Mouse (Mus musculus) midbrain, embryonic 11.5 days (tissue): ENCODE measurements around the gene Cck. TPM values are rescaled to one million over a fixed set of nuclear protein-coding genes. Genes with fewer than 3 reads are reported as not detected.

ENCODE experiments used
- ATAC-seq: fragments of 200-750 bp; cut with Nextera tagmentation; 2 replicates; pipeline ENCODE4 v1.8.0; 2017; ENCODE audit warnings: moderate TSS enrichment, moderate library complexity; ENCODE audit not compliant: low FRiP score
- DNase-seq: peaks from one replicate; pipeline ENCODE4 v3.0.0; 2015; ENCODE audit warnings: low spot score; ENCODE audit errors: missing footprints
- H3K27ac ChIP-seq: fragments of 300-500 bp; sonication (generic); 2 replicates; pipeline ENCODE4 v1.5.1; 2014; ENCODE audit warnings: low read depth, low read length
- H3K27me3 ChIP-seq: fragments of 300-500 bp; sonication (generic); 2 replicates; pipeline ENCODE4 v1.6.1; 2014; ENCODE audit warnings: mild to moderate bottlenecking, low read length, moderate library complexity, mixed read lengths; ENCODE audit not compliant: control insufficient read depth, insufficient read depth
- H3K36me3 ChIP-seq: fragments of 300-500 bp; sonication (generic); 2 replicates; pipeline ENCODE4 v1.6.1; 2014; ENCODE audit warnings: mild to moderate bottlenecking, low read length, moderate library complexity, mixed read lengths; ENCODE audit not compliant: control insufficient read depth, insufficient read depth
- H3K4me1 ChIP-seq: fragments of 300-500 bp; sonication (generic); 2 replicates; pipeline ENCODE4 v1.6.1; 2014; ENCODE audit warnings: low read length; ENCODE audit not compliant: control insufficient read depth, insufficient read depth
- H3K4me2 ChIP-seq: fragments of 300-500 bp; sonication (generic); 2 replicates; pipeline ENCODE4 v1.6.1; 2014; ENCODE audit warnings: mild to moderate bottlenecking, moderate library complexity
- H3K4me3 ChIP-seq: fragments of 300-500 bp; sonication (generic); 2 replicates; pipeline ENCODE4 v1.5.1; 2014; ENCODE audit warnings: low read depth, low read length
- H3K9ac ChIP-seq: fragments of 300-500 bp; sonication (generic); 2 replicates; pipeline ENCODE4 v1.6.1; 2014; ENCODE audit warnings: low read length
- H3K9me3 ChIP-seq: fragments of 300-500 bp; sonication (generic); 2 replicates; pipeline ENCODE4 v1.6.1; 2016; ENCODE audit warnings: low read length; ENCODE audit not compliant: control insufficient read depth
- WGBS: fragments of 180-500 bp; shearing (Covaris S2); extraction: QIAGEN DNeasy Blood & Tissue Kit; methylation state at CpG from one replicate; pipeline ENCODE4 v1.1.7; 2014; 5-methylcytosine and 5-hydroxymethylcytosine counted together
- polyA plus RNA-seq: library from polyadenylated mRNA; unstranded; fragments of >200 nt; fragmentation: Nextera tagmentation; extraction: Ambion mirVana; gene quantifications from 2 replicates; pipeline ENCODE4 v1.2.1, GENCODE M21; 2014

Cck gene
- polyA plus RNA-seq, 1 experiment from 2014 or later = 8.7 TPM

- Histone ChIP-seq H3K36me3 (peaks cover 13% of the 10 kb centered on the region), H3K4me3 (no peak overlapping the region), H3K27ac (no peak overlapping the region), H3K27me3 (no peaks in the 10 kb centered on the region), H3K4me2 (no peak overlapping the region), H3K4me1 (no peaks in the 10 kb centered on the region), H3K9me3 (no peaks in the 10 kb centered on the region), H3K9ac (no peak overlapping the region)
- DNase-seq (no peak), ATAC-seq (no peak)
- 92% methylated on average over 13 of the region's 13 CpGs for WGBS
Observed at GRCm38 (mm10) chr9:121446431-121446831, 49.1 kb downstream of the Cck start.

- 86% methylated on average over 2 of the region's 2 CpGs for WGBS
- peaks cover 13% of the 10 kb centered on the region for H3K36me3 ChIP-seq
Observed at GRCm38 (mm10) chr9:121445364-121445763, 50.1 kb downstream of the Cck start.

GRCm38 (mm10) chr9:121444367-121444707, 51.2 kb downstream of the Cck start:
- DNase-seq (no peak), ATAC-seq (no peak)
- whole genome bisulfite sequencing = 58% methylated on average over 3 of the region's 3 CpGs
- H3K4me1 ChIP-seq = no peaks in the 10 kb centered on the region
- H3K9me3 ChIP-seq = no peaks in the 10 kb centered on the region
- H3K27me3 ChIP-seq = no peaks in the 10 kb centered on the region
- H3K9ac ChIP-seq = no peak overlapping the region
- H3K27ac ChIP-seq = no peak overlapping the region
- peaks cover 13% of the 10 kb centered on the region for H3K36me3 ChIP-seq
- H3K4me3 ChIP-seq = no peak overlapping the region
- H3K4me2 ChIP-seq = no peak overlapping the region

More at GRCm38 (mm10) chr9:121445364-121445763, 50.1 kb downstream of the Cck start:
- H3K4me1 ChIP-seq = no peaks in the 10 kb centered on the region
- H3K4me2 ChIP-seq = no peak overlapping the region
- no peak for DNase-seq
- ATAC-seq = no peak
- no peak overlapping the region for H3K9ac ChIP-seq
- no peaks in the 10 kb centered on the region for H3K9me3 ChIP-seq
- H3K4me3 ChIP-seq = no peak overlapping the region
- no peaks in the 10 kb centered on the region for H3K27me3 ChIP-seq
- H3K27ac ChIP-seq = no peak overlapping the region

GRCm38 (mm10) chr9:121443696-121444366, 51.7 kb downstream of the Cck start:
- Histone ChIP-seq H3K4me3 (no peak overlapping the region), H3K27me3 (no peaks in the 10 kb centered on the region), H3K4me1 (no peaks in the 10 kb centered on the region), H3K9ac (no peak overlapping the region), H3K36me3 (peaks cover 11% of the 10 kb centered on the region), H3K4me2 (no peak overlapping the region), H3K9me3 (no peaks in the 10 kb centered on the region), H3K27ac (no peak overlapping the region)
- no peak for DNase-seq
- peak; percentile 14; the same call in 1 of the 2 replicates for ATAC-seq
- 73% methylated on average over 31 of the region's 31 CpGs for WGBS

- Histone ChIP-seq H3K27me3 (no peaks in the 10 kb centered on the region), H3K27ac (no peak overlapping the region), H3K4me1 (no peaks in the 10 kb centered on the region), H3K4me3 (no peak overlapping the region), H3K4me2 (no peak overlapping the region), H3K36me3 (peaks cover 7% of the 10 kb centered on the region), H3K9me3 (no peaks in the 10 kb centered on the region), H3K9ac (no peak overlapping the region)
- WGBS = 88% methylated on average over 1 of the region's 1 CpGs
- DNase-seq (no peak), ATAC-seq (no peak)
Observed at GRCm38 (mm10) chr9:121442145-121442544, 53.3 kb downstream of the Cck start.

Other genes with a start within 250 kb of the Cck start
- gene Ulk4, start 218.5 kb downstream of the Cck start, polyA plus RNA-seq = 210 and 216 TPM in 2 replicates
- gene Trak1, start 198.2 kb downstream of the Cck start, polyA plus RNA-seq = 19.2 and 20.5 TPM in 2 replicates
- 0.22 TPM in 1 of 2 replicates, not detected in the other for gene Lyzl4, start 146.4 kb upstream of the Cck start, polyA plus RNA-seq
- gene Vipr1, start 147.0 kb upstream of the Cck start, polyA plus RNA-seq = 0.41 and 0.44 TPM in 2 replicates
- 16.9 and 18.2 TPM in 2 replicates for gene Sec22c, start 209.8 kb upstream of the Cck start, polyA plus RNA-seq
- 100 and 106 TPM in 2 replicates for gene Ss18l2, start 214.6 kb upstream of the Cck start, polyA plus RNA-seq
- 61.6 and 70.4 TPM in 2 replicates for gene Nktr, start 223.5 kb upstream of the Cck start, polyA plus RNA-seq